Mouse (Mus musculus) olfactory bulb, adult 2 months (tissue): Measurements from ENCODE around the gene Sh3rf1. TPM values are rescaled to one million over a fixed set of nuclear protein-coding genes. Genes with fewer than 3 reads are reported as not detected.

Experiments used
- H3K27ac ChIP-seq: fragments of 200-500 bp; 2 replicates; pipeline ENCODE4 v1.5.1; 2012; ENCODE audit warnings: low read depth, low read length; ENCODE audit not compliant: insufficient read depth
- H3K4me1 ChIP-seq: fragments of 200-500 bp; 2 replicates; pipeline ENCODE4 v1.6.1; 2012; ENCODE audit warnings: low read length; ENCODE audit not compliant: control insufficient read depth, insufficient read depth
- H3K4me3 ChIP-seq: fragments of 200-500 bp; 2 replicates; pipeline ENCODE4 v1.5.1; 2012; ENCODE audit warnings: mild to moderate bottlenecking, low read depth, low read length, moderate library complexity; ENCODE audit not compliant: insufficient read depth
- CTCF ChIP-seq: fragments of 200-500 bp; IDR thresholded peaks from 2 replicates; pipeline ENCODE4 v1.5.1; 2012; ENCODE audit warnings: low read depth, mild to moderate bottlenecking, low read length, moderate library complexity; ENCODE audit not compliant: insufficient read depth
- POLR2A ChIP-seq: fragments of 200-500 bp; IDR thresholded peaks from 2 replicates; pipeline ENCODE4 v1.6.1; 2012; ENCODE audit warnings: mild to moderate bottlenecking, low read depth, low read length, moderate library complexity; ENCODE audit not compliant: insufficient read depth
- WGBS: fragments of 180-500 bp; shearing (Covaris S2); methylation state at CpG from one replicate; pipeline ENCODE4 v1.1.7; 2018; 5-methylcytosine and 5-hydroxymethylcytosine counted together
- polyA plus RNA-seq: library from polyadenylated mRNA; stranded (reverse); fragments of >200 nt; gene quantifications from 2 replicates; pipeline ENCODE4 v1.2.4, GENCODE M21; 2012; ENCODE audit warnings: low replicate concordance; ENCODE audit not compliant: missing spikeins, insufficient read depth, insufficient read length

Sh3rf1 gene
- polyA plus RNA-seq, 1 experiment: 73.8 TPM

DNA sequence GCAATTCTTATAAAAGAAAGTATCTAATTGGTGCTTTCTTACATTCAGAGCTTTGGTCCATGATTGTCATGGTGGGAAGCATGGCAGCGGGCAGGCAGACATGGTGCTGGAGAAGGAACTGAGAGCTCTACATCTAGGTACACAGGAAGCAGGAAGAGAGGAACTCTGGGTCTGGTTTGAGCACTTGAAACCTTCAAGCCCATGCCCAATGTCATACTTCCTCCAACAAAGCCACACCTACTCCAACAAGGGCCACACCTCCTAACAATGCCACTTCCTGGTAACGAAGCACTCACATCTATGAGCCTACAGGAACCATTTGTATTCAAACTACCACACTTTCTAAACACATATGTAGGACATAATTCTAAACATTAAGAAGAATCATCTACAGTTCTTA, 5.2 kb upstream of the Sh3rf1 start:
- 94% methylated on average over 2 of the region's 2 CpGs for WGBS
- H3K27ac ChIP-seq: no peak overlapping the region
- peaks cover 4% of the 10 kb centered on the region; the same call in 1 of the 2 replicates for H3K4me1 ChIP-seq
- H3K4me3 ChIP-seq: no peak overlapping the region
- TF ChIP-seq POLR2A: no peak
- TF ChIP-seq CTCF: no peak

- Histone ChIP-seq H3K4me1 (peaks cover 9% of the 10 kb centered on the region), H3K27ac (no peak overlapping the region), H3K4me3 (peak overlapping the region; percentile 71)
- TF ChIP-seq POLR2A (no peak), CTCF (no peak)
- WGBS: 54% methylated on average over 5 of the region's 5 CpGs
Measured at GRCm38 (mm10) chr8:61223283-61223682, 389 bp upstream of the Sh3rf1 start.

- no peak; the same call in 1 of the 2 replicates for TF ChIP-seq CTCF
- no peak; the same call in 1 of the 2 replicates for TF ChIP-seq POLR2A
- Histone ChIP-seq H3K27ac (peak overlapping the region; percentile 57; the same call in 1 of the 2 replicates), H3K4me1 (peaks cover 10% of the 10 kb centered on the region), H3K4me3 (peak overlapping the region; percentile 71)
- WGBS: under 1% methylated on average over 41 of the region's 41 CpGs
Measured at GRCm38 (mm10) chr8:61224380-61225092, 864 bp downstream of the Sh3rf1 start.

DNA sequence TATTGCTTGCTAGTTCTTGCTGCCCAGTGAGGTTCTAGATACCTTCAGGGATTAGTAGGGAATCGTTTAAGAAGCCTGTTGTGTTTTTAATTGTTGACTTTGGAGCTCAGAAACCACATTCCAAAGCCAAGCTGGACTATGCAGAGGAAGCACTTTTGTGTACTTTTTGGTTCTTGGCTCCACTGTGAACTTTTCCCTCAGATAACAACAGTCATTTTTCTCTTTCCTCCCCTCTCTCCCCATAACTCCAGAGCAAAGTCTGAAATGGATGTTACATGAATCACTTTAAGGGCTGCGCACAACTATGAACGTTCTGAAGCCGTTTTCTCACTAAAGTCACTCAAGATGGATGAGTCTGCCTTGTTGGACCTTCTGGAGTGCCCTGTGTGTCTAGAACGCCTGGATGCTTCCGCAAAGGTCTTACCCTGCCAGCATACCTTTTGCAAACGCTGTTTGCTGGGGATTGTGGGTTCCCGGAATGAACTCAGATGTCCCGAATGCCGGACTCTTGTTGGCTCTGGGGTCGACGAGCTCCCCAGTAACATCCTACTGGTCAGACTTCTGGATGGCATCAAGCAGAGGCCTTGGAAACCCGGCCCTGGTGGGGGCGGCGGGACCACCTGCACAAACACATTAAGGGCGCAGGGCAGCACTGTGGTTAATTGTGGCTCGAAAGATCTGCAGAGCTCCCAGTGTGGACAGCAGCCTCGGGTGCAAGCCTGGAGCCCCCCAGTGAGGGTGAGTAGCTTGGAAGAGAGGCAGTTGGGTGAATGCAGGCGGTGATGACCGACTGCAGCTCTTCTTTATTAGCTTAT, 2.1 kb downstream of the Sh3rf1 start:
- Histone ChIP-seq H3K27ac (no peak overlapping the region), H3K4me3 (peak overlapping the region; percentile 25), H3K4me1 (peaks cover 14% of the 10 kb centered on the region)
- 35% methylated on average over 20 of the region's 20 CpGs for WGBS
- no peak for TF ChIP-seq CTCF

DNA sequence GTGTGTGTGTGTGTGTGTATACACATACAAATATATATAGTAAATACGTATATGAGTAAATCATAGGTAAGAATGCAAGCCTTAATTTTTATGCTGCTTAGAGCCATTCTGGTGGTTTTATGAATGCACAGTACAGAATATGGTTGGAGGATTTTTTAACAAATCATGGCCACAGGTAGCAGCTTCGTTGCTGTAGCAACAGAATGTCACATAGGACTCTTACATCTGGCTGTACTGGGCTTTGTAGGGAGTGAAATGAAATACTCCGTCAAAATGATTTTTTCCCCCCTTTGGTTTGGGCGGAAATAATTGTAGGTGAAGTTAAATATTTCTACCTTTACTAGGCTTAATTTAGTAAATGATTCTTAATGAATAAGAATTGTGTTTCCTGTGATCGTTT, 3.0 kb downstream of the Sh3rf1 start:
- WGBS: 84% methylated on average over 5 of the region's 5 CpGs
- TF ChIP-seq CTCF (no peak), POLR2A (no peak)
- Histone ChIP-seq H3K4me1 (peaks cover 14% of the 10 kb centered on the region), H3K27ac (no peak overlapping the region), H3K4me3 (no peak overlapping the region)

- Histone ChIP-seq H3K4me3 (no peak overlapping the region), H3K27ac (no peak overlapping the region), H3K4me1 (peaks cover 11% of the 10 kb centered on the region)
- no peak for TF ChIP-seq POLR2A
- TF ChIP-seq CTCF: no peak
- 81% methylated on average over 8 of the region's 8 CpGs for WGBS
Measured at GRCm38 (mm10) chr8:61228678-61229077, 5.0 kb downstream of the Sh3rf1 start.

DNA sequence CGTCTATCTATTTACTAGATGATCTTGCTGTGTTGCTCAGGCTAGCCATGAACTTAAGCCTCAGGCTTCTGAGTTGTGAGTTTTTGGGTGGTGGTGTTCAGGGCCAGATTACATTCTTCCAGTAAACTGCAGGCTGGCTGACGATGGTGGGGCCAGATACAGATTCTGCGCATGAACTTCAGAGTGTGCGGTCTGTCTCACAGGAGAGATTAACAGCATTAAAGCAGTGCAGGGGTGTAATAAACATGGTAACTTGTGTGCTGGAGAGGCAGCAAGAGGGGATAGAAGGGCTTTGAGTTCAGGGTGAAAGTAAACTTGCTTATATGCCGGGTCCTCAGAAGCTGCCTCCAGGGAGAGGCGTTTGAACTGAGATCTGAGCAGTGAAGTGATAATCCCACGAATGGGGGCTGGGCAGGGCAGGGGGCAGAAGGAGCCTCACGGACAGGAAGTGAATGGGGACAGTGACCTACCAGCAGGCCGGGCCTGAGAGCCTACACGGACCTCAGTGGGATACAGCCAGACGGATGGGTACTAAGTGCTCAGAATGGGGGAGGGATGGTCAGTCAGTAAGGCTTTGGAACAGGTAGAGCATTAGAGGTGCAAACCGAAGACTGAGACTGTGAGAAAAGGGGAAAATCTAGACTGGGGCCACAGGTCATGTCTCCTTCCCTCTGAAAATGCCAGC, 6.0 kb downstream of the Sh3rf1 start:
- TF ChIP-seq POLR2A (no peak), CTCF (no peak)

GRCm38 (mm10) chr8:61230881-61231755, 7.4 kb downstream of the Sh3rf1 start:
- H3K4me3 ChIP-seq: no peak overlapping the region
- TF ChIP-seq CTCF (no peak), POLR2A (no peak)
- WGBS: 96% methylated on average over 11 of the region's 11 CpGs
- peaks cover 6% of the 10 kb centered on the region for H3K4me1 ChIP-seq
- no peak overlapping the region for H3K27ac ChIP-seq

More for the DNA sequence above, 6.0 kb downstream of the Sh3rf1 start:
- Histone ChIP-seq H3K4me1 (peaks cover 10% of the 10 kb centered on the region), H3K4me3 (no peak overlapping the region), H3K27ac (no peak overlapping the region)
- WGBS: 84% methylated on average over 12 of the region's 12 CpGs
